Mouse (Mus musculus) limb, embryonic 11.5 days (tissue): Measurements from ENCODE around the gene Ndufa9. TPM values are rescaled to one million over a fixed set of nuclear protein-coding genes. Genes with fewer than 3 reads are reported as not detected.

Experiments used
- ATAC-seq: fragments of 200-750 bp; cut with Nextera tagmentation; 2 replicates; pipeline ENCODE4 v1.8.0; 2017; ENCODE audit warnings: low read depth; ENCODE audit not compliant: insufficient number of reproducible peaks, low FRiP score, low TSS enrichment
- DNase-seq: peaks from one replicate; pipeline ENCODE4 v3.0.0-alpha.2; 2015; ENCODE audit warnings: low spot score
- H3K27ac ChIP-seq: fragments of 300-500 bp; sonication (generic); replicated peaks from 2 replicates; pipeline ENCODE4 v1.5.1; 2014; ENCODE audit warnings: low read depth, mild to moderate bottlenecking, low read length
- H3K27me3 ChIP-seq: fragments of 300-500 bp; sonication (generic); 2 replicates; pipeline ENCODE4 v1.6.1; 2014; ENCODE audit warnings: mild to moderate bottlenecking, low read length, mixed read lengths; ENCODE audit not compliant: control insufficient read depth, insufficient read depth
- H3K36me3 ChIP-seq: fragments of 300-500 bp; sonication (generic); 2 replicates; pipeline ENCODE4 v1.6.1; 2014; ENCODE audit warnings: mild to moderate bottlenecking, low read length, moderate library complexity, mixed read lengths; ENCODE audit not compliant: control insufficient read depth, insufficient read depth
- H3K4me1 ChIP-seq: fragments of 300-500 bp; sonication (generic); 2 replicates; pipeline ENCODE4 v1.6.1; 2014; ENCODE audit warnings: low read length, mixed read lengths; ENCODE audit not compliant: control insufficient read depth, insufficient read depth
- H3K4me2 ChIP-seq: fragments of 300-500 bp; sonication (generic); 2 replicates; pipeline ENCODE4 v1.6.1; 2014; ENCODE audit warnings: low read depth, mild to moderate bottlenecking, moderate library complexity; ENCODE audit not compliant: severe bottlenecking
- H3K4me3 ChIP-seq: fragments of 300-500 bp; sonication (generic); 2 replicates; pipeline ENCODE4 v1.5.1; 2014; ENCODE audit warnings: low read depth, low read length
- H3K9ac ChIP-seq: fragments of 300-500 bp; sonication (generic); 2 replicates; pipeline ENCODE4 v1.6.1; 2014; ENCODE audit warnings: mild to moderate bottlenecking, low read length
- H3K9me3 ChIP-seq: fragments of 300-500 bp; sonication (generic); 2 replicates; pipeline ENCODE4 v1.6.1; 2016; ENCODE audit warnings: low read length; ENCODE audit not compliant: control insufficient read depth
- WGBS: fragments of 180-500 bp; shearing (Covaris S2); extraction: QIAGEN DNeasy Blood & Tissue Kit; methylation state at CpG from one replicate; pipeline ENCODE4 v1.1.7; 2014; 5-methylcytosine and 5-hydroxymethylcytosine counted together
- polyA plus RNA-seq: library from polyadenylated mRNA; unstranded; fragments of >200 nt; fragmentation: Nextera tagmentation; extraction: Ambion mirVana; gene quantifications from 2 replicates; pipeline ENCODE4 v1.2.1, GENCODE M21; 2014

Gene Ndufa9
- polyA plus RNA-seq = 190 and 192 TPM in 2 replicates

DNA sequence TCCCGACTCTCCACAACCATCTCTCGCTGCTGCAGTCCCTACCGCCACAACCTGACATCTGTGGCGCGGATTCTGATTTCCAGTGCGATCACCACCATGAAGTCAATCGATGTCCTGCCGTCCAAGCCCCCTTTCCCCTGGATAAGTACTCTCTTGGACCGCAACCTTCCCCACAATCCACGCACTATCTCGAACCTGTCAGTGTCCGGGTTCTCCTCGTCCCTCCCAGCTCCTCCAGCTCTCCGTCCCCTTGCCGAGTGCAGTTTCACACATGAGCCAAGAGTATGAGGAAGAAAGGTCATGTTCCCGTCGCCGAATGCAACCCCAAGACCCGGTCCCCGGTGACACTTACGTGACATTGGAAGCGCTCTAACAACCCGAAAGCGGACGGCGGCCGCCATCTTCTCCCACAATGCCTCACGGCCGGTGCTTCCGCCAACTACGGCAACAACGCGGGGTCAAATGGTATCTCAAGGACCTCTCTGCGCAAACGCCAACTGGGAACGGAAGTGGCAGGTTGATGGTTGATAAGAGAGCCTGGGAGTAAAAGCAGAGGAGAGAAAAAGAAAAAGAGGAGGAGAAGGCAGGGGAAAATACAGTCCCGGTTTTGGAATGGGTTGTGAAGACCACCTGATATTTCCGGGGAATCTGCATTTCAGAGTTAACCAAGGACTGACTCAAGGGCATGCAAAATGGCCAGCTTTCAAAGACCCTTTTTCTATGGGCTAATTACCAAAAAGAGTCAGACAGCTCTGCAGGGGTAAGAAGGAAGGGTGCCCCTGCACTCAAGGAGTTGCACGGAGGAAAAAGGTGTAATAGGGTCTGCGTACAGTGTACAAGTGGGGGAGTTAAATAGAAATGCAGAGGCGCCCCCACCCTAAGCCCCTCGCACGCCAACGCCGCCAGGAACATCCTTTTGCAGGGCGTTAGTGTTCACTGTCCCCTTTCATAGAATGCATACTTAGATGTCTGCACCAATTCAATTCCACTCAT is at the start of gene Ndufa9:
Gene Ndufa9 (minus strand): TSS at position 425 of the 993 bp plus-strand sequence.
- DNase-seq (peak; percentile 94), ATAC-seq (peak; percentile 51; the same call in 1 of the 2 replicates)
- Histone ChIP-seq H3K4me1 (peaks cover 8% of the 10 kb centered on the region; the same call in 1 of the 2 replicates), H3K4me3 (peak within 1 kb of the TSS; percentile 88), H3K27me3 (no peaks in the 10 kb centered on the region), H3K36me3 (no peaks in the 10 kb centered on the region), H3K4me2 (peak within 1 kb of the TSS; percentile 73), H3K9ac (peak within 1 kb of the TSS; percentile 83), H3K9me3 (no peaks in the 10 kb centered on the region), H3K27ac (no peak within 1 kb of the TSS)
- 5% methylated on average over 46 of the region's 46 CpGs for WGBS

DNA sequence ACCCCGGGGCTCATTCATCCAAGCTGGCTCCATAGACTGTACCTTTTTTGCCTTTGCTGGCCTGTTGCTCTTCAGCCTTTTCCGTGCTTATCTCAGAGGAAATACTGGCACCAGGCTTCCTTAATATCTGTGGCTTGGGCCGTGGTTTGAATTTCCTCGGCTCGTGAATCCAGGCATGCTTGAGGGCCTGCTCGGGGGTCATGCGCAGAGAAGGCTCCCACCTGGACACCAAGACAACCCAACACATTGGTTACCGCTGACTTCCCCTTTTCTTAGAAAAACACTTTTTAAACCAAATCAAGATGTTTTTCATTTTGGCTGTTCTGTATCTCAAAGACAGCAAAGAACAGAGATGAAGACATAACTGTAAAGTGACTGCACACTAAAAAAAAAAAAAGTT is 28.2 kb upstream of the Ndufa9 start:
- Histone ChIP-seq H3K27ac (no peak overlapping the region), H3K4me1 (no peaks in the 10 kb centered on the region), H3K4me3 (no peak overlapping the region), H3K9me3 (no peaks in the 10 kb centered on the region), H3K36me3 (no peaks in the 10 kb centered on the region), H3K4me2 (no peak overlapping the region), H3K27me3 (no peaks in the 10 kb centered on the region), H3K9ac (no peak overlapping the region)
- 87% methylated on average over 8 of the region's 8 CpGs for WGBS
- DNase-seq = no peak
- no peak for ATAC-seq

DNA sequence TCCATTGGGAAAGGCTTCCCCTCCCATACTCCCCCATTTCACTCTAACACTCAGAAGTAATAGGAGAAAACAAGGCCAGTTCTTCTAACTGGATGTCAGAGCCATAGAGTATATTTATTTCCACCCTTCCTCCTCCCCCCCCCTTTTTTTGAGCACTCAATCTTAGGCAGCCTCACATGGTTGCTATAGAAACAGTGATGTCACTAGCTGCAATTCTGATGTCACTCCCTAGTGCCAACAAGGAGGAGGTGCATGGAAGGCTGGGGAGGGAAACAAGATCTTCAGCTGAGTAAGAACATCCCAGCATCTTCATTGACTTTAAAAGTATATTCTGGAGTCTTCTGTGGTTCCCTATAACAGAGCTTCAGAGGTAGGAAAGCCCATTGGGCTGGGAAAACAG is 3.9 kb upstream of the Ndufa9 start, which contains the start of gene Akap3:
Gene Akap3 (plus strand): TSS at position 218 of the 400 bp plus-strand sequence.
- ATAC-seq = no peak
- no peak for DNase-seq
- Histone ChIP-seq H3K4me3 (no peak within 1 kb of the TSS), H3K9me3 (no peaks in the 10 kb centered on the region), H3K4me2 (no peak within 1 kb of the TSS), H3K36me3 (no peaks in the 10 kb centered on the region), H3K27ac (no peak within 1 kb of the TSS), H3K27me3 (no peaks in the 10 kb centered on the region), H3K4me1 (peaks cover 3% of the 10 kb centered on the region; the same call in 1 of the 2 replicates), H3K9ac (no peak within 1 kb of the TSS)

DNA sequence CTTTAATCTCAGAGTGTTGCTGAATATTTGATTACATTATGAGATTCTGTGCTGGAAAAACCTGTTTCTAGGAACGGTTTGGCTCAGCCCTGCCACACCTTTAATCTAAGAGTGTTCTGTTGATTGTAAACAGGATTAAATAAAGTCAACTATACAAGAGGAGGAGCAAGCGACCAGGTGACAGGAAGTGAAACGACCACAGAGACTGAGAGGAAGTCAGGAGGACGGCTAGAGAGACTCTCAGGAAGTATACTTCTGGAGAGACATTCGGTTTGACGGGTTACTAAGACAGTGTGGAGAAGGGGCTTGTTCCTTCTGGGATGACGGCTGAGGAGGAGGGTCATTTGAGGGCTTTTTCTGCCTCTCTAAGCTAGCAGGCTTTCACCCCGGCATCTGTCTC is 12.3 kb downstream of the Ndufa9 start:
- H3K27ac ChIP-seq = no peak overlapping the region
- ATAC-seq (no peak), DNase-seq (no peak)
- H3K36me3 ChIP-seq = peaks cover 17% of the 10 kb centered on the region
- H3K9ac ChIP-seq = no peak overlapping the region
- H3K4me1 ChIP-seq = no peaks in the 10 kb centered on the region
- H3K9me3 ChIP-seq = no peaks in the 10 kb centered on the region
- H3K4me2 ChIP-seq = no peak overlapping the region
- H3K27me3 ChIP-seq = no peaks in the 10 kb centered on the region
- H3K4me3 ChIP-seq = no peak overlapping the region
- 87% methylated on average over 8 of the region's 8 CpGs for WGBS

DNA sequence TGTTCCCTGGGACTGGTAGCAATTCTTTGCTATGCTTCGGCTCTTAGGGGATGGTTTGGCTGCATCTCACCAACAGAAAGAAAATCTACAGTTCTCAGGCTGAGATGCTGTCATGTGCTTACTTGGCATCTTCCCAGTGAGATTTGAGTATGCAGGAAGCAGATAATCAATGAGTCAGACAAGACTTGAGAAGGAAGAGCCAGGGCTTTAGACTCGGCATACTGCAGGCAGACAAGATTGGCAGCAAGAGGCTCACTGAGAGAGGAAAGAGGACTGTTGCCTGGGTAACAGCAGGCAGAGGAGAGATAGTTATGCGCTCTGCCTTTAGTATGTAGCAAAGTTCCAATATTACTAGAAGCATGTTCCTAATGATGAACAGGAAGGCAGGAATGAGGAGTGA is 25.8 kb downstream of the Ndufa9 start:
- no peak overlapping the region for H3K9ac ChIP-seq
- H3K9me3 ChIP-seq = no peaks in the 10 kb centered on the region
- DNase-seq (no peak), ATAC-seq (no peak)
- H3K4me2 ChIP-seq = no peak overlapping the region
- H3K27me3 ChIP-seq = no peaks in the 10 kb centered on the region
- H3K4me3 ChIP-seq = no peak overlapping the region
- WGBS = 85% methylated on average over 3 of the region's 3 CpGs
- no peak overlapping the region for H3K27ac ChIP-seq
- H3K4me1 ChIP-seq = no peaks in the 10 kb centered on the region
- peaks cover 15% of the 10 kb centered on the region for H3K36me3 ChIP-seq

DNA sequence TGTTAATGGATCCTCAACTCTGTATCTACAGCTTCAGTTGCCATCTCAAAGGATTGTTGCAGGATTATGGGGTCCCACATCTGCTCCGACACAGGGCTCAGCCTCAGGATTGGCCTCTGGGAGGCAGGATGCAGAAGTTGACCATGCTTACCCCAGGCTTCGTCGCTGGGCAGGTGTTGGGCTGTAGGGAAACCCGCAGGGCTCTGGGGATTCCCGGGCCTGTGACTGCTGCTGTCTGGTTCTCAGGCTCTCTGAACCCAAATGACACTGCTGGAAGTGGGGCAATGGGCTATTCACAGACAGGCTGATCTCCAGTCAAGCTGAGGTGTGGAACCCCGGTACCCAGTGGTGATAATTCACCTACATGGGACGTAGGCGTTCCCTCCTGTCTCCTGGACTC is 32.6 kb downstream of the Ndufa9 start:
- 89% methylated on average over 8 of the region's 8 CpGs for WGBS
- Histone ChIP-seq H3K4me3 (no peak overlapping the region), H3K4me2 (no peak overlapping the region), H3K9ac (no peak overlapping the region), H3K4me1 (no peaks in the 10 kb centered on the region), H3K9me3 (no peaks in the 10 kb centered on the region), H3K27me3 (no peaks in the 10 kb centered on the region), H3K27ac (no peak overlapping the region), H3K36me3 (peaks cover 7% of the 10 kb centered on the region; the same call in 1 of the 2 replicates)
- DNase-seq (no peak), ATAC-seq (no peak)

DNA sequence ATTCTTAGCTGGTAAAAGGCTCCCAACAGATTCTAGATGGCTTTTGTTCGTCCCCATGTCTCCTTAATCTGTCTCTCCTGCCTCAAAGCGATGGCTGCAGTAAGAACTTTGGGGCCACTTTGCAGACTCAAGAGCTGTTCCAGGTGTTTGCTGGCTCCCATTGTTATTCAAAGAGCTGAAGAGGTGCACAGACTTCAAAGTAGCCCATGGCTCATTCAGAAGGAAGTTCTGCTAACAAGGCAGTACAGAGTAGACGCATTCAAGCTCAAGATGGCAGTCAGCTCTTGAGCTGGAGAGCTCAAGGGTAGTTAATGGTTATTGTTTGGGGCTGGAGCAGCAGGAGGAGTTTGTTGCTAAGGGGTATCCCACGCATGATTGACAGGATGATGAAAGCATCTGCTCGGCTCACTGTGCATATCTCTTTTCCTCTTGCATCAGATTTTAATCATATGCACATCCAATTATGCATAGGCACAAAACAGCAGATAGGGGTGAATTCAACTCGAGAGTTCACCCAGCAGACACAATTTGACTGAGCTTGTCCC is 33.7 kb downstream of the Ndufa9 start:
- H3K9ac ChIP-seq = no peak overlapping the region
- H3K36me3 ChIP-seq = peaks cover 4% of the 10 kb centered on the region; the same call in 1 of the 2 replicates
- WGBS = 77% methylated on average over 6 of the region's 6 CpGs
- ATAC-seq (no peak), DNase-seq (no peak)
- H3K27ac ChIP-seq = no peak overlapping the region
- no peak overlapping the region for H3K4me3 ChIP-seq
- H3K4me1 ChIP-seq = no peaks in the 10 kb centered on the region
- H3K9me3 ChIP-seq = no peaks in the 10 kb centered on the region
- H3K27me3 ChIP-seq = no peaks in the 10 kb centered on the region
- H3K4me2 ChIP-seq = no peak overlapping the region

DNA sequence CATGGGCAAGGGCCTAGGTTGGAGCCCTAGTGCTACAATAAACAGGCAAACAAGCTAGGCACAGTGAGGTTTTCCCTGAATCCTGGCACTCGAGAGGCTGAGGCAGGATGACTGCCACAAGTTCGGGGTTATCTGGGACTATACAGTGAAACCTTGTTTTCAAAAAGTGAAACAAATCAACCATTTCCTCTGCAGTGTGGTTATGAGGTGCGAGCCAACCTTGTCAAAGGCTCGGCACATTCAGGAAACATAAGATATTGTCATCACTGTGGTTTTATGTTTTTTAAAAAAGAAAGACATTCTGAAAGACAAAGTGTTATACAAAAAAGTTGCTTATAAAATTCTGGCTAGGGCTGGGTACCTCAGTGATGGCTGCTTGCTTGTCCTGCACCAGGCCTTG is 37.5 kb downstream of the Ndufa9 start:
- 86% methylated on average over 4 of the region's 4 CpGs for WGBS
- Histone ChIP-seq H3K4me2 (no peak overlapping the region), H3K4me3 (no peak overlapping the region), H3K9me3 (no peaks in the 10 kb centered on the region), H3K4me1 (no peaks in the 10 kb centered on the region), H3K9ac (no peak overlapping the region), H3K27me3 (no peaks in the 10 kb centered on the region), H3K36me3 (no peaks in the 10 kb centered on the region), H3K27ac (no peak overlapping the region)
- ATAC-seq (no peak), DNase-seq (no peak)
